Mouse (Mus musculus) forebrain, embryonic 16.5 days (tissue): ENCODE measurements at regions not wholly inside any gene's neighbourhood (a gene's known extent, or its start where the extent isn't known, plus 50 kb on each side); places are given as distances from the start of the nearest gene placed in this dataset.
A peak's percentile ranks its signal among the peaks of the same experiment; 100 is the strongest.

Experiments used
- ATAC-seq: fragments of 200-750 bp; cut with Nextera tagmentation; 2 replicates; pipeline ENCODE4 v1.8.0; 2017; ENCODE audit warnings: mild to moderate bottlenecking, moderate library complexity
- H3K27ac ChIP-seq: fragments of 300-500 bp; sonication (generic); 2 replicates; pipeline ENCODE4 v1.5.1; 2014; ENCODE audit warnings: low read length, control low read depth
- H3K27me3 ChIP-seq: fragments of 300-500 bp; sonication (generic); replicated peaks from 2 replicates; pipeline ENCODE4 v1.6.1; 2014; ENCODE audit warnings: low read length; ENCODE audit not compliant: control insufficient read depth, insufficient read depth
- H3K36me3 ChIP-seq: fragments of 300-500 bp; sonication (generic); 2 replicates; pipeline ENCODE4 v1.6.1; 2014; ENCODE audit not compliant: control insufficient read depth, insufficient read depth
- H3K4me1 ChIP-seq: fragments of 300-500 bp; sonication (generic); replicated peaks from 2 replicates; pipeline ENCODE4 v1.6.1; 2014; ENCODE audit warnings: low read length; ENCODE audit not compliant: control insufficient read depth, insufficient read depth
- H3K4me2 ChIP-seq: fragments of 300-500 bp; sonication (generic); 2 replicates; pipeline ENCODE4 v1.6.1; 2014; ENCODE audit warnings: mild to moderate bottlenecking, low read length, control low read depth
- H3K4me3 ChIP-seq: fragments of 300-500 bp; sonication (generic); replicated peaks from 2 replicates; pipeline ENCODE4 v1.5.1; 2014; ENCODE audit warnings: mild to moderate bottlenecking, low read length, control low read depth
- H3K9ac ChIP-seq: fragments of 300-500 bp; sonication (generic); replicated peaks from 2 replicates; pipeline ENCODE4 v1.6.1; 2014; ENCODE audit warnings: low read depth, low read length, control low read depth
- H3K9me3 ChIP-seq: fragments of 300-500 bp; sonication (generic); 2 replicates; pipeline ENCODE4 v1.6.1; 2016; ENCODE audit warnings: low read length; ENCODE audit not compliant: control insufficient read depth
- WGBS: fragments of 180-500 bp; shearing (Covaris S2); extraction: QIAGEN DNeasy Blood & Tissue Kit; methylation state at CpG from one replicate; pipeline ENCODE4 v1.1.7; 2014; 5-methylcytosine and 5-hydroxymethylcytosine counted together

GRCm38 (mm10) chr15:96031085-96031780 is 240.6 kb downstream of the Ano6 start:
- WGBS: 87% methylated on average over 8 of the region's 8 CpGs
- no peak overlapping the region for H3K4me2 ChIP-seq
- no peak overlapping the region for H3K27ac ChIP-seq
- H3K4me3 ChIP-seq: no peak overlapping the region
- H3K9ac ChIP-seq: no peak overlapping the region
- H3K36me3 ChIP-seq: no peaks in the 10 kb centered on the region
- no peaks in the 10 kb centered on the region for H3K27me3 ChIP-seq
- no peaks in the 10 kb centered on the region for H3K9me3 ChIP-seq
- no peak for ATAC-seq
- no peaks in the 10 kb centered on the region for H3K4me1 ChIP-seq

GRCm38 (mm10) chr15:96035273-96035672 is 244.6 kb downstream of the Ano6 start:
- WGBS: 72% methylated on average over 12 of the region's 12 CpGs
- no peak for ATAC-seq
- no peaks in the 10 kb centered on the region for H3K27me3 ChIP-seq

GRCm38 (mm10) chr15:96045561-96045960 is 241.8 kb upstream of the Arid2 start:
- no peaks in the 10 kb centered on the region for H3K27me3 ChIP-seq
- H3K4me3 ChIP-seq: no peak overlapping the region
- no peaks in the 10 kb centered on the region for H3K4me1 ChIP-seq
- 77% methylated on average over 3 of the region's 3 CpGs for WGBS
- H3K27ac ChIP-seq: no peak overlapping the region
- H3K36me3 ChIP-seq: no peaks in the 10 kb centered on the region
- H3K4me2 ChIP-seq: no peak overlapping the region
- no peak for ATAC-seq
- H3K9ac ChIP-seq: no peak overlapping the region
- H3K9me3 ChIP-seq: no peaks in the 10 kb centered on the region

More at GRCm38 (mm10) chr15:96035273-96035672, 244.6 kb downstream of the Ano6 start:
- H3K9me3 ChIP-seq: no peaks in the 10 kb centered on the region
- H3K4me2 ChIP-seq: no peak overlapping the region
- H3K36me3 ChIP-seq: no peaks in the 10 kb centered on the region
- H3K9ac ChIP-seq: no peak overlapping the region
- no peak overlapping the region for H3K4me3 ChIP-seq
- no peaks in the 10 kb centered on the region for H3K4me1 ChIP-seq
- no peak overlapping the region for H3K27ac ChIP-seq

- no peaks in the 10 kb centered on the region for H3K9me3 ChIP-seq
- no peak overlapping the region for H3K4me2 ChIP-seq
- no peak overlapping the region for H3K27ac ChIP-seq
- H3K27me3 ChIP-seq: no peaks in the 10 kb centered on the region
- 88% methylated on average over 5 of the region's 5 CpGs for WGBS
- no peak overlapping the region for H3K4me3 ChIP-seq
- no peaks in the 10 kb centered on the region for H3K36me3 ChIP-seq
- H3K9ac ChIP-seq: no peak overlapping the region
- H3K4me1 ChIP-seq: no peaks in the 10 kb centered on the region
- ATAC-seq: no peak
Observed at GRCm38 (mm10) chr15:96046651-96047050, 240.7 kb upstream of the Arid2 start.

- Histone ChIP-seq H3K36me3 (no peaks in the 10 kb centered on the region), H3K9me3 (no peaks in the 10 kb centered on the region), H3K9ac (no peak overlapping the region), H3K4me1 (no peaks in the 10 kb centered on the region), H3K27ac (no peak overlapping the region), H3K27me3 (no peaks in the 10 kb centered on the region), H3K4me3 (no peak overlapping the region), H3K4me2 (no peak overlapping the region)
- ATAC-seq: no peak
- 93% methylated on average over 4 of the region's 4 CpGs for WGBS
Observed at GRCm38 (mm10) chr15:96050416-96050815, 236.9 kb upstream of the Arid2 start.

- H3K4me3 ChIP-seq: no peak overlapping the region
- H3K9me3 ChIP-seq: no peaks in the 10 kb centered on the region
- no peak for ATAC-seq
- H3K9ac ChIP-seq: no peak overlapping the region
- H3K27ac ChIP-seq: no peak overlapping the region
- no peak overlapping the region for H3K4me2 ChIP-seq
- H3K36me3 ChIP-seq: no peaks in the 10 kb centered on the region
- no peaks in the 10 kb centered on the region for H3K27me3 ChIP-seq
- WGBS: 94% methylated on average over 5 of the region's 5 CpGs
- H3K4me1 ChIP-seq: no peaks in the 10 kb centered on the region
Observed at GRCm38 (mm10) chr15:96052586-96052985, 234.7 kb upstream of the Arid2 start.

- Histone ChIP-seq H3K4me2 (no peak overlapping the region), H3K27me3 (no peaks in the 10 kb centered on the region), H3K9me3 (no peaks in the 10 kb centered on the region), H3K4me3 (no peak overlapping the region), H3K9ac (no peak overlapping the region), H3K27ac (no peak overlapping the region), H3K4me1 (no peaks in the 10 kb centered on the region), H3K36me3 (no peaks in the 10 kb centered on the region)
- ATAC-seq: no peak
- WGBS: 75% methylated on average over 10 of the region's 10 CpGs
Observed at GRCm38 (mm10) chr15:96055361-96055760, 232.0 kb upstream of the Arid2 start.

GRCm38 (mm10) chr15:96055796-96056473 is 231.4 kb upstream of the Arid2 start:
- no peaks in the 10 kb centered on the region for H3K9me3 ChIP-seq
- no peak overlapping the region for H3K27ac ChIP-seq
- H3K27me3 ChIP-seq: no peaks in the 10 kb centered on the region
- H3K4me1 ChIP-seq: no peaks in the 10 kb centered on the region
- 48% methylated on average over 16 of the region's 16 CpGs for WGBS
- peak; percentile 40; the same call in 1 of the 2 replicates for ATAC-seq
- H3K36me3 ChIP-seq: no peaks in the 10 kb centered on the region
- H3K9ac ChIP-seq: no peak overlapping the region
- no peak overlapping the region for H3K4me2 ChIP-seq
- H3K4me3 ChIP-seq: no peak overlapping the region

- Histone ChIP-seq H3K9ac (no peak overlapping the region), H3K9me3 (no peaks in the 10 kb centered on the region), H3K27me3 (no peaks in the 10 kb centered on the region), H3K36me3 (no peaks in the 10 kb centered on the region), H3K4me1 (no peaks in the 10 kb centered on the region), H3K4me3 (no peak overlapping the region), H3K27ac (no peak overlapping the region), H3K4me2 (no peak overlapping the region)
- WGBS: 71% methylated on average over 3 of the region's 3 CpGs
- ATAC-seq: no peak
Observed at GRCm38 (mm10) chr15:96059623-96060022, 227.7 kb upstream of the Arid2 start.
